Mouse (Mus musculus) right cerebral cortex, adult 18-20 months (tissue): ENCODE results near the gene Klf13.

ENCODE experiments used
- DNase-seq: peaks from one replicate; pipeline ENCODE4 v3.0.0; 2022; ENCODE audit warnings: mixed read lengths

Klf13 gene

GRCm38 (mm10) chr7:63924747-63925412 is 13.8 kb downstream of the Klf13 start:
- peak; percentile 93 for DNase-seq

- no peak for DNase-seq
Measured at GRCm38 (mm10) chr7:63924151-63924550, 14.6 kb downstream of the Klf13 start.

GRCm38 (mm10) chr7:63922975-63923374 is 15.7 kb downstream of the Klf13 start:
- DNase-seq: no peak

- no peak for DNase-seq
Measured at GRCm38 (mm10) chr7:63922571-63922970, 16.1 kb downstream of the Klf13 start.

- no peak for DNase-seq
Measured at GRCm38 (mm10) chr7:63921909-63922562, 16.7 kb downstream of the Klf13 start.

GRCm38 (mm10) chr7:63918771-63919768 is 19.6 kb downstream of the Klf13 start:
- DNase-seq: no peak

GRCm38 (mm10) chr7:63917693-63918092 is 21.0 kb downstream of the Klf13 start:
- peak; percentile 57 for DNase-seq

- no peak for DNase-seq
Measured at GRCm38 (mm10) chr7:63916268-63916907, 22.3 kb downstream of the Klf13 start, which contains the start of gene E030018B13Rik. Gene E030018B13Rik (plus strand): TSS chr7:63916857.

GRCm38 (mm10) chr7:63914891-63915290 is 23.8 kb downstream of the Klf13 start:
- DNase-seq: no peak

GRCm38 (mm10) chr7:63913724-63914692 is 24.7 kb downstream of the Klf13 start:
- no peak for DNase-seq

GRCm38 (mm10) chr7:63912924-63913723 is 25.6 kb downstream of the Klf13 start:
- no peak for DNase-seq

GRCm38 (mm10) chr7:63912234-63912810 is 26.4 kb downstream of the Klf13 start:
- no peak for DNase-seq

GRCm38 (mm10) chr7:63911383-63912233 is 27.1 kb downstream of the Klf13 start:
- DNase-seq: no peak

- no peak for DNase-seq
Measured at GRCm38 (mm10) chr7:63910912-63911311, 27.8 kb downstream of the Klf13 start.

- no peak for DNase-seq
Measured at GRCm38 (mm10) chr7:63910225-63910624, 28.5 kb downstream of the Klf13 start.

GRCm38 (mm10) chr7:63908496-63909285 is 30.0 kb downstream of the Klf13 start:
- no peak for DNase-seq

- DNase-seq: no peak
Measured at GRCm38 (mm10) chr7:63907778-63908495, 30.8 kb downstream of the Klf13 start.

GRCm38 (mm10) chr7:63905642-63906041 is 33.1 kb downstream of the Klf13 start:
- DNase-seq: no peak
